Mouse (Mus musculus) lung, postnatal 0 days (tissue): ENCODE results near the gene Rxfp2. TPM values are rescaled to one million over a fixed set of nuclear protein-coding genes. Genes with fewer than 3 reads are reported as not detected.

Experiments
- ATAC-seq: fragments of 200-750 bp; cut with Nextera tagmentation; 2 replicates; pipeline ENCODE4 v1.8.0; 2017; ENCODE audit warnings: moderate library complexity
- DNase-seq: peaks from one replicate; pipeline ENCODE4 v3.0.0-alpha.2; 2016; ENCODE audit warnings: low spot score
- H3K27ac ChIP-seq: fragments of 300-500 bp; sonication (generic); 2 replicates; pipeline ENCODE4 v1.5.1; 2014; ENCODE audit warnings: antibody characterized with exemption, mild to moderate bottlenecking, low read length, mixed read lengths
- H3K27me3 ChIP-seq: fragments of 300-500 bp; sonication (generic); replicated peaks from 2 replicates; pipeline ENCODE4 v1.6.1; 2014; ENCODE audit warnings: low read length, mixed read lengths; ENCODE audit not compliant: insufficient read depth
- H3K36me3 ChIP-seq: fragments of 300-500 bp; sonication (generic); 2 replicates; pipeline ENCODE4 v1.6.1; 2014; ENCODE audit warnings: low read length, mixed read lengths; ENCODE audit not compliant: insufficient read depth
- H3K4me1 ChIP-seq: fragments of 300-500 bp; sonication (generic); 2 replicates; pipeline ENCODE4 v1.6.1; 2014; ENCODE audit warnings: antibody characterized with exemption, low read depth, low read length, mixed read lengths; ENCODE audit not compliant: insufficient read depth
- H3K4me2 ChIP-seq: fragments of 300-500 bp; sonication (generic); replicated peaks from 2 replicates; pipeline ENCODE4 v1.6.1; 2014; ENCODE audit warnings: low read depth, mild to moderate bottlenecking, low read length, moderate library complexity, mixed read lengths
- H3K4me3 ChIP-seq: fragments of 300-500 bp; sonication (generic); 2 replicates; pipeline ENCODE4 v1.5.1; 2014; ENCODE audit warnings: low read depth, low read length
- H3K9ac ChIP-seq: fragments of 300-500 bp; sonication (generic); replicated peaks from 2 replicates; pipeline ENCODE4 v1.6.1; 2014; ENCODE audit warnings: low read depth, mild to moderate bottlenecking
- H3K9me3 ChIP-seq: fragments of 300-500 bp; sonication (generic); 2 replicates; pipeline ENCODE4 v1.6.1; 2016; ENCODE audit warnings: low read length, mixed read lengths
- CTCF ChIP-seq: IDR thresholded peaks from 2 replicates; pipeline ENCODE4 v1.5.1; 2016; ENCODE audit warnings: antibody characterized with exemption, mild to moderate bottlenecking
- EP300 ChIP-seq: IDR thresholded peaks from 2 replicates; pipeline ENCODE4 v1.6.1; 2016; ENCODE audit warnings: antibody characterized with exemption, mild to moderate bottlenecking, control low read depth
- WGBS: fragments of 180-500 bp; shearing (Covaris S2); extraction: QIAGEN DNeasy Blood & Tissue Kit; methylation state at CpG from one replicate; pipeline ENCODE4 v1.1.7; 2014; 5-methylcytosine and 5-hydroxymethylcytosine counted together
- polyA plus RNA-seq: library from polyadenylated mRNA; unstranded; fragments of >200 nt; fragmentation: Nextera tagmentation; extraction: Ambion mirVana; gene quantifications from 2 replicates; pipeline ENCODE4 v1.2.1, GENCODE M21; 2015

Gene Rxfp2
- polyA plus RNA-seq, 1 experiment from 2014 or later: 0.58 TPM

GRCm38 (mm10) chr5:150051828-150052227 is 33.4 kb downstream of the Rxfp2 start:
- no peak for DNase-seq

GRCm38 (mm10) chr5:150053294-150053693 is 34.8 kb downstream of the Rxfp2 start:
- no peaks in the 10 kb centered on the region for H3K27me3 ChIP-seq
- H3K9me3 ChIP-seq: no peaks in the 10 kb centered on the region
- WGBS: 74% methylated on average over 4 of the region's 4 CpGs
- H3K9ac ChIP-seq: no peak overlapping the region
- H3K4me3 ChIP-seq: no peak overlapping the region
- H3K27ac ChIP-seq: no peak overlapping the region
- H3K4me2 ChIP-seq: no peak overlapping the region
- DNase-seq (no peak), ATAC-seq (no peak)
- no peaks in the 10 kb centered on the region for H3K4me1 ChIP-seq
- H3K36me3 ChIP-seq: no peaks in the 10 kb centered on the region
- TF ChIP-seq EP300: no peak
- TF ChIP-seq CTCF: no peak

More at GRCm38 (mm10) chr5:150051828-150052227, 33.4 kb downstream of the Rxfp2 start:
- Histone ChIP-seq H3K27ac (no peak overlapping the region), H3K4me1 (no peaks in the 10 kb centered on the region), H3K9me3 (no peaks in the 10 kb centered on the region), H3K9ac (no peak overlapping the region), H3K4me2 (no peak overlapping the region), H3K36me3 (no peaks in the 10 kb centered on the region), H3K4me3 (no peak overlapping the region), H3K27me3 (no peaks in the 10 kb centered on the region)
- TF ChIP-seq EP300 (no peak), CTCF (peak; percentile 58)
- WGBS: 56% methylated on average over 5 of the region's 5 CpGs
- no peak for ATAC-seq

GRCm38 (mm10) chr5:150053956-150054355 is 35.5 kb downstream of the Rxfp2 start:
- H3K27me3 ChIP-seq: no peaks in the 10 kb centered on the region
- ATAC-seq (no peak), DNase-seq (no peak)
- H3K4me3 ChIP-seq: no peak overlapping the region
- H3K9me3 ChIP-seq: no peaks in the 10 kb centered on the region
- H3K4me1 ChIP-seq: no peaks in the 10 kb centered on the region
- H3K4me2 ChIP-seq: no peak overlapping the region
- TF ChIP-seq CTCF: no peak
- no peak for TF ChIP-seq EP300
- no peak overlapping the region for H3K27ac ChIP-seq
- no peak overlapping the region for H3K9ac ChIP-seq
- 77% methylated on average over 7 of the region's 7 CpGs for WGBS
- H3K36me3 ChIP-seq: no peaks in the 10 kb centered on the region

- TF ChIP-seq EP300: no peak
- no peak for TF ChIP-seq CTCF
- Histone ChIP-seq H3K27me3 (no peaks in the 10 kb centered on the region), H3K27ac (no peak overlapping the region), H3K36me3 (no peaks in the 10 kb centered on the region), H3K4me1 (no peaks in the 10 kb centered on the region), H3K9ac (no peak overlapping the region), H3K4me2 (no peak overlapping the region), H3K9me3 (no peaks in the 10 kb centered on the region), H3K4me3 (no peak overlapping the region)
- ATAC-seq (no peak), DNase-seq (no peak)
- WGBS: 74% methylated on average over 1 of the region's 1 CpGs
Observed at GRCm38 (mm10) chr5:150055322-150055721, 36.8 kb downstream of the Rxfp2 start.

- H3K27me3 ChIP-seq: no peaks in the 10 kb centered on the region
- WGBS: 76% methylated on average over 5 of the region's 5 CpGs
- H3K4me1 ChIP-seq: no peaks in the 10 kb centered on the region
- DNase-seq (no peak), ATAC-seq (no peak)
- H3K4me2 ChIP-seq: no peak overlapping the region
- H3K4me3 ChIP-seq: no peak overlapping the region
- no peak overlapping the region for H3K9ac ChIP-seq
- TF ChIP-seq EP300: no peak
- TF ChIP-seq CTCF: no peak
- no peaks in the 10 kb centered on the region for H3K36me3 ChIP-seq
- no peaks in the 10 kb centered on the region for H3K9me3 ChIP-seq
- H3K27ac ChIP-seq: no peak overlapping the region
Observed at GRCm38 (mm10) chr5:150056056-150056455, 37.6 kb downstream of the Rxfp2 start.

- ATAC-seq: no peak
- Histone ChIP-seq H3K27ac (no peak overlapping the region), H3K4me3 (no peak overlapping the region), H3K4me2 (no peak overlapping the region), H3K9ac (no peak overlapping the region), H3K36me3 (no peaks in the 10 kb centered on the region), H3K9me3 (no peaks in the 10 kb centered on the region), H3K27me3 (no peaks in the 10 kb centered on the region), H3K4me1 (no peaks in the 10 kb centered on the region)
- WGBS: 75% methylated on average over 5 of the region's 5 CpGs
- no peak for DNase-seq
- no peak for TF ChIP-seq EP300
- TF ChIP-seq CTCF: peak; percentile 13; the same call in 1 of the 2 replicates
Observed at GRCm38 (mm10) chr5:150058845-150059244, 40.4 kb downstream of the Rxfp2 start.

GRCm38 (mm10) chr5:150059466-150059865 is 41.0 kb downstream of the Rxfp2 start:
- H3K36me3 ChIP-seq: no peaks in the 10 kb centered on the region
- H3K9ac ChIP-seq: no peak overlapping the region
- H3K9me3 ChIP-seq: no peaks in the 10 kb centered on the region
- H3K27me3 ChIP-seq: no peaks in the 10 kb centered on the region
- no peak overlapping the region for H3K27ac ChIP-seq
- H3K4me2 ChIP-seq: no peak overlapping the region
- WGBS: 84% methylated on average over 9 of the region's 9 CpGs
- ATAC-seq (no peak), DNase-seq (no peak)
- H3K4me3 ChIP-seq: no peak overlapping the region
- no peak for TF ChIP-seq CTCF
- TF ChIP-seq EP300: no peak
- no peaks in the 10 kb centered on the region for H3K4me1 ChIP-seq
